Mouse (Mus musculus) kidney, postnatal 10 days (tissue): ENCODE data around the gene Trim27.
A peak's percentile ranks its signal among the peaks of the same experiment; 100 is the strongest.

Experiments
- DNase-seq: peaks from one replicate; pipeline ENCODE4 v3.0.0; 2021; ENCODE audit warnings: mixed read lengths

The Trim27 gene

DNA sequence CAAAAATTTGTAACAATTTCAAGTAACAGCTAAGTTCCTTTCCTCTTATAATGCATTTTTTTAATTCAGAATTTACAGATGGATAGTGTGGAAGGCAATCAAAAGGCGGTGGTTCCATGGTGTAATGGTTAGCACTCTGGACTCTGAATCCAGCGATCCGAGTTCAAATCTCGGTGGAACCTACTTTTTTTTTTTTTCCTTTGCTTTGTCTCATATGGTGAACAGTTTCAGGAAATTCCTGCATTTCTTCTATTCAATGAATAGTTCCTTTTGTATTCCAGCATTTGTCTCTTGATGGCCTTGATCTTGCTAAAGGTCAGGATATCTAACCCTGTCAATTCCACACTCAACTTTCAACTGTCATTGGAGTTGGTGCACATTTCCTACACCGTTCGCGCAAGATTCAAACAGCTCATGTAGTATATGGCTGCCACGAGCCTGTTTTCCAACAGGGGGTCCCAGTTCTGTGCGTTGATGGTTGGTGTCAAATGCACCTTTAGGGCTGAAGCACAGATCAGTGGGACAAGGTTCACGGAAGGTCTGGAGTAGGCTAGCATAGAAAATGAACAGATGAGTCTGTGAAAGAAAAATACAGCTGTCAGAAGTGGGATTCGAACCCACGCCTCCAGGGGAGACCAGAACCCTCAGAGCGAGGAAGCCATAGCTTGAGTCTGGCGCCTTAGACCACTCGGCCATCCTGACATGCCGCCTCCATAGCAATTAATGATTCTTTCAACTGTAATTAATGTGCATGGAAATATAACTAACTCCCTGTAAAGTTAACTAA, 6.8 kb upstream of the Trim27 start:
- DNase-seq, result peak; percentile 73

DNA sequence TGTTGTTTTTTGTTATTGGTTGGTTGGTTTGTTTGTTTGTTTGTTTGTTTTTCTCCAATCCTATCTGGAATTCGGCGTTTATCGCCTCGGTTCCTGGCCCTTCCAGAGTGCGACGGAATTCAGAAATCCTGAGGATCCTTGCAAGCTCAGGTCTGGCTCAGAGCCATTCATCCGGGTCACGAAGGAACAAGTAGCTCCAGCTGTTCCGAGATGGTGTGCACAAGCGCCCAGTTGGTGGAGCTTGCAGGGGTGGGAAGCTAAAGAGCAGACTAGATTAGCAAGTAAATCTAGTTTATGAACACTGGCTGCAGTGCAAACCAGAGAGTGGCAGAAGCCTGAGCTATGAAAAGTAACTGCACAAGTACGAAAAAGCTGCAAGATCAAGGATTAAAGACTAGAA, 6.2 kb upstream of the Trim27 start:
- DNase-seq, result peak; percentile 96

DNA sequence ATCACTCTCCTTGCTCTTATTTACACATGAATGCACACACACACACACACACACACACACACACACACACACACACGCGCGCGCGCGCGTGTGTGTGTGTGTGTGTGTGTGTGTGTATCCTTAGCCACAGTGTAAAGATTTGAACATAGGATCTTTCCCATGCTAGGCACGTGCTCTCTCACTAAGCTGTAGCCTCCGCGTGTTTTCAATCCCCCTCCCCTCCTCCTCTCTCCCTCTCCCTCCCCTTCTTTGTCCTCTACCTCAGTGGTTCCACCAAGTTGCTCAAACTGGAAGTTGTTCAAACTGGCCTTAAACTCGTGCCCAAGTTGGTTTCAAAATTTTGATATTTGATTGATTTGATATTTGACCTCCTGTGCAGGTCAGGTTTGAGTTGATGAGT, 2.5 kb upstream of the Trim27 start:
- DNase-seq, result peak; percentile 2

DNA sequence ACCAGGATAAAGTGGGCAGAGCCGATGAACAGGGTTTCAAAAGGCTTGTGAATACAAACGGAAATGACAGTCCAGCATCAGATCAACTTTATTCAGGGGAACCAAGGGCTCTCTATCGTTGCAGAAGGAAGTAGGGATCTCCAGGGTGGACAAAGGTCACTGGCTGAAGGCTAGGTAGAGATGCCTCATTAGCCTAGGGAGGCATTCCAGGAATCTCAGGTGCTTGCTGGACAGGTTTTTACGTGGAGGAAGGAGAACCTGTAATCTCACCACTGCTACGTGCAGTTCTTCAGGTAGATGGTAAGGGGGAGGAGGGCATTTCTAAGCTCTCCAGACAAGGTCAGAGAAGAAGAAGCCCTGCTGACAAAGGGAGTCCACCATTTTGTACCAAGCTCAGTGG, 1.6 kb upstream of the Trim27 start:
- no peak for DNase-seq

DNA sequence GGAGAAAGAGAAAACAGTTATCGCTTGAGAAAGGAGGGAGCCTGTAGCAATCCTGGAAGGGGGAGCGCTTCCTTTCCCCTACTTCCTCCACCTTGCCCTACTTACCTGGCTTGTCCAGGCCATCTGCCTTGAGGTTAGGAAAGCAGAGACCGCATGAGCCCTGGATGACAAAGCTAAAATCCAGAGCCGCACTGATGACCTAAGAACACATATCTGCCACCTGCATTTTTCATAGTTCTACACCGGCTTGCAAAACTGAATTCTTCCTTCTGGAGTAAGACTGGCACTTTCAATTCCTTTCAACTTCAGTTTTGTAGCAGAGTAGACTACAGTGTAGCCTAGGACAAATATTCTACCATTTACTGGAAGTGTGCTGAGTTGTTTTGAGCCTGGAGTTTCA, 881 bp upstream of the Trim27 start:
- DNase-seq, result no peak

DNA sequence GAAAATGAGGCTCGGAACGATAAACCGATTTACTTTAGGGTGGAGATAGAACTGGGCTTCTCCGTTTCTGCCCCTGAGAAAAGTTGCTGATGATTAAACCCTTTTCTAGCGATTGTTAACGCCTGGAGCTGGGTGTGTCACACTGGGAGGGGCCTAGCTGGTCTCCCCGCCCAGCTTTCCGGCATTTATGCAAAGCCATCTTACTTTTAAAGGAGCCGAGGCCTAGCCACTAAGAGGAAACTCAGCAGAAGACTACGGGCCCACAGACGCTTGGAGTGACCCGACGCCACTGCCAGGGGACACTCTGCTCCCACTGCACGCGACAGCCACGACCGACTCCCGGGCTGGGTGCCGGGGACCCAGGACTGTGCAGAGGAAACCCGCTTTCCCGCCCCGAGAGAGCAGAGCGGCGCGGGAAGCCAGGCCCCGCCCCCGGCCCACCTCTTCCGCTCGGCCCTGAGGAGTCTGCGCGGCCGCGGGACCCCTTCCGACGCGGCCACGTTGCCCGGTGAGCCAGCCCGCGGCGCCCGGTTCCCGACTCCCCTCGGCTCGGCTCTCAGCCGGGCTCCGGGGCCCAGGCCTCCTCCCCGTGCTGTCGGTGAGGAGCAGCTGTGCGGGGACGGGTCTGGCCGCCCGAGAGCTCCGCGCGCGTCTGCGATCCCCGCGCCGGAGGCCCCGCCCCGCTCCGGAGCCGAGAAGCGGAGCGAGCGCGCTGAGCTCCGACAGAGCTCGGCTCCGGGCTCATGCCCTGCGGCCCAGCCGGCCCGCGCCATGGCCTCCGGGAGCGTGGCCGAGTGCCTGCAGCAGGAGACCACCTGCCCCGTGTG, 692 bp downstream of the Trim27 start:
- peak; percentile 91 for DNase-seq

DNA sequence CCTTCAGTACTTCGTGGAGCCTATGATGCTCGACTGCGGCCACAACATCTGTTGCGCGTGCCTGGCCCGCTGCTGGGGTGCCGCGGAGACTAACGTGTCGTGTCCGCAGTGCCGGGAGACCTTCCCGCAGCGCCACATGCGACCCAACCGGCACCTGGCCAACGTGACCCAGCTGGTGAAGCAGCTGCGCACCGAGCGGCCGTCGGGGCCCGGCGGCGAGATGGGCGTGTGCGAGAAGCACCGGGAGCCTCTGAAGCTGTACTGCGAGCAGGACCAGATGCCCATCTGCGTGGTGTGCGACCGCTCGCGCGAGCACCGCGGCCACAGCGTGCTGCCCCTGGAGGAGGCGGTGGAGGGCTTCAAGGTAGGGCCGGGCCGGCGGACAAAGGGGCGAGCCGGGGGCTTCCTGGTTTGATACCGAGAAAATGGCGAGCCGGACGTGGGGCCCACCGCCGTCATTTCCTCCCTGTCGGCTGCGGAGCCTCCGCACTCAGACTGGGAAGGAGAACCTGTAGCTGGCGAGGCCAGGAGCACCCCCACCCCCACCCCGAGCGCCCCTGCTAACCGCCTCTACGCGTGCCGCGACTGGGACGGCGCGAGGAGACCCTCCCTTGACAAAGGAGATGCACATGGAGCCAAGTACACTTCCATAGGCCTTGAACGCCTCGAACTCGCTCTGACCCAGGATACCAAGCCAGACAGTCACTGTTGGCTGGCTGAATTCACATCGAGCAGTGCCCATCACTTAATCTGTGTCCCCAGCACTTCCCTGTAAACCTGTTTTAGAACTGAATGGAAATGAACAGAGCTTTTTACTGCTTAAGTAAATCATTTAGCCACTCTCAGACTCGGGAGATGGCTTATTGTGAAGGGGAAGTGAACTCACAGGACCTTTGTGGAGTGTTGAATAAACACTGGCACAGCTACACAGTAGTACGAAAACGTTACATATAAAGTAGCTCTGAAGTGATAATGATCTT, 1.6 kb downstream of the Trim27 start:
- peak; percentile 78 for DNase-seq

DNA sequence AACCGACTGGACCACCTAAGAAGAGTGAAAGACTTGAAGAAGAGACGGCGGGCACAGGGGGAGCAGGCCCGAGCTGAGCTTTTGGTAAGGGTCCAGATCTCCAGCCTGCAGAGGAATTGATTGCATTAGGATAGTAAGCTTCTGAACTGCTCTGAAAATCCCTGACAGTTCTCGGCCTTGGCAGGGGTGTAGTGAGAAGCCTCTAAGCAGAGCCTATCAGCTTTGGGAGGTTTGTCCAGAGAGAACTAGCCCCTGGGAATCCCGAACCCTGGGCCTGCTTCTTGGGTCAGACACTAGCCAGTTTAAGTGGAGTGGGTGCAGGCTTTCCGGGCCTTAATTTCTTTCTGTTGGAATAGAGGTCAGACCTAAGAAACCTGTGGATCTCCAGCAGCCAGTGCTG, 2.8 kb downstream of the Trim27 start:
- DNase-seq, result no peak

DNA sequence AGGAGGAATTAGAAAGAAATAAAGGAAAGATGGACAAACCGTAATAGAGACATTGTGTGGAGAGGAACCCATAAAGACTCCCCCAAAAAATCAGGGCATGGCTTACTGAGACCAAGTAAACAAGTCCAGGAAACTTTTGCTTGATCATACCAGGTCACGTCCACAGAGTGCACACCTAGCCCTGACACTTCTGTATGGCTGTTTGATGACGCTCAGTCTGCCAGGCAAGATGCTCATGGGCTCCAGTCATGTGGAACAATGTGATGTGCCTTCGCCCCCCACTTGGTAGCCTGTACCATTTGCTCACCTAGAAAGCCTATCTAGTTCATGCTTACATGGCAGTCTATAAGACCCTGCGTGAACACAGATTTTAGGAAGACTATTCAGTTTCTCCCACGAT, 3.8 kb downstream of the Trim27 start:
- DNase-seq, result no peak

DNA sequence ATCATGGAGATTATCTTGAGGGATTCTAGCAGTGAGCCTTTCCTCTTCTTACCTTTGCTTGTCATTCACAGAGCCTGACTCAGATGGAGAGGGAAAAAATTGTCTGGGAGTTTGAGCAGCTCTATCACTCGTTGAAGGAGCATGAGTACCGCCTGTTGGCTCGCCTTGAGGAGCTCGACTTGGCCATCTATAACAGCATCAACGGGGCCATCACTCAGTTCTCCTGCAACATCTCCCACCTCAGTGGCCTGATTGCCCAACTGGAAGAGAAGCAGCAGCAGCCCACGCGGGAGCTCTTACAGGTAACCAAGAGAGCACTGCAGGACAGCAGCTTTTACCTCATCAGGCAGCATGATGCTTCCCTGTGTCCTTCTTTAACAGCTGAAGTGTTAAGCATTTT, 4.4 kb downstream of the Trim27 start:
- DNase-seq, result no peak

DNA sequence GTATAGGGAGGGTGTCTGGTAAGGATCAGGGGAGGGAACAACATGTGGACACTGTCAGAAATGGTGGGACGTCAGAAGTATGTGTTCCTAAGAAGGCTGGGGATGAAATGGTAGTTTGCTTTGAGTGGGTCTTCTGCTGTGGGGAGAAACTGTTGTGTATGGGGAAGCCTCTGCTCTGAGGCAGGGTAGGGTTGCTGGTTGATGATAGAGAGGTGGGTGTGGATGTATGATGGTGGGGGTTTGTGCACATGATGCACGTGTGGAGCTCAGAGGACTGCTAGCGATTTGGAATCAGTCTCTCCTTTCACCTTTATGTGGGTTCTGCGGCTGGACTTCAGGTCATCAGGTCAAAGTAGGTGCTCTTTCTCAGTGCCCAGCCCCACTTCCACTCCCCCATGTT, 6.3 kb downstream of the Trim27 start:
- no peak for DNase-seq

DNA sequence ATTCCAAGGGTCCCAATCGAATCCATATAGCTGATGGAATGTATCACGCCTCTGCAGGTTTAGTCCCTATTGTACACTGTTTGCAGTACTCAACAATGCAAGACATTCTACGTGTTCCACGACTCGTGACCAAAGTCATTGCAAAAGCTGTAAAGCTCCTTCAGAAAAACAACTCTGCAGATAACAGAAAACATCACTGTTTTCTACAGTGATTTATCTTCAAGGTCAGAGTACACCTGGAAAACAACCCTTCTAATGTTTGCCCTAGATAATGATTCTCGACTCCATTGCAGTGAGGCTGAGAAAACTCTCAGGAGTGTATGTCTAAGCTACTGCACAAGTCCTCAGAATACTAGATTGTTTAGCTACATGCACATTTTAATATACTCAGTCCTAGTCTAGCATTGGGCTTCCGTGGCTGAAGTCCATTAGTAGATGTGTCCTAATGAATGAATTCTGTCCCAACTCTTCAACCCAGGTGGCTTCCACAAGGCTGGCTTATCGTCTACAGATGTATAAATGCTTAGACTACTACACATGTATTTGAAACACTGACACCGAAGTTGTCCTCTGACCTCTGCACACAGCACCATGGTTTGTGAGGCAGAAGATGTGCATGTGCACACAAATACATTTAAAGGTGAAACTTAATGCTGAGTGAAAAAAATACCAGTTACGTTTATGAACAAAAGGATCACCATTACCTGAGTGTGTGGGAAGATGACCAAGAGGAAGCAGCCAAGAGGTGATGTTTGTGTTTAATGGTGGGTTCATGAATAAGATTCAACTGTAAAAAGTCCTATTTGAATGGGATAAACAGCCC, 16.4 kb downstream of the Trim27 start:
- no peak for DNase-seq

DNA sequence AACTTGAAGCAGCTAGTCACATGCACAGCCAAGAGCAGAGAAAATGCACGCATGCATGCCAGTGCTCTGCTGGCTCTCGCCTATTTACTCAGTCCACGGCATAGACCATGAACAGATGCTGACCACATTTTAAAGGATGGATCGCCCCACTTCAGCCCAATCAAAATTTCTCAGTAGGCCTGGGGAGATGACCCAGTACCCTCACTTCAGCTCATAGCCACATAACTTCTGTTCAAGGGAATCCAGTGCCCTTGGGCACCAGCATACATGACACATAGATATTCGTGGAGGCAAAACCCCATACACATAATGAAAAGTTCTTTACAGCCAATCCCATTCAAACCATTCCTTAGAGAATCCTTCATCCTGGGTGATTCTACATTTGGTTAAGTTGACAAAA, 18.5 kb downstream of the Trim27 start:
- DNase-seq, result no peak

DNA sequence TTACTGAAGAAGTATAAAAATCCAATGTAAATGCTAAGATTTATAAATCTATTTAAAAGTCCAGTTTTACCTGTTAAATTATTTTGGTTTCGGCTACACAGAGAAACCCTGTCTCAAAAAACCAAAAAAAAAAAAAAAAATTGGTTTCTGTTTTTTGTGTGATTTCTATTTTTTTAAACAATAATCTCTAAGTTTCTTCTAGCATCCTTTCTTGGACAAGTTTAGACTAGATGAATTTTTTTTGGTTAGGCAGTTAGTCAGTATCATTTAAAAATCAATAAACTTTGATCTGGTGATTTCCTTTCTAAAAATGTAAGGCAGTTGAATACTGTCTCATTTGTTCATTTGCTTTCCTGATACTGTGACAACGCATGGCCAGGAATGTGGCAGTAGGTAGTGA, 19.1 kb downstream of the Trim27 start:
- DNase-seq, result no peak

DNA sequence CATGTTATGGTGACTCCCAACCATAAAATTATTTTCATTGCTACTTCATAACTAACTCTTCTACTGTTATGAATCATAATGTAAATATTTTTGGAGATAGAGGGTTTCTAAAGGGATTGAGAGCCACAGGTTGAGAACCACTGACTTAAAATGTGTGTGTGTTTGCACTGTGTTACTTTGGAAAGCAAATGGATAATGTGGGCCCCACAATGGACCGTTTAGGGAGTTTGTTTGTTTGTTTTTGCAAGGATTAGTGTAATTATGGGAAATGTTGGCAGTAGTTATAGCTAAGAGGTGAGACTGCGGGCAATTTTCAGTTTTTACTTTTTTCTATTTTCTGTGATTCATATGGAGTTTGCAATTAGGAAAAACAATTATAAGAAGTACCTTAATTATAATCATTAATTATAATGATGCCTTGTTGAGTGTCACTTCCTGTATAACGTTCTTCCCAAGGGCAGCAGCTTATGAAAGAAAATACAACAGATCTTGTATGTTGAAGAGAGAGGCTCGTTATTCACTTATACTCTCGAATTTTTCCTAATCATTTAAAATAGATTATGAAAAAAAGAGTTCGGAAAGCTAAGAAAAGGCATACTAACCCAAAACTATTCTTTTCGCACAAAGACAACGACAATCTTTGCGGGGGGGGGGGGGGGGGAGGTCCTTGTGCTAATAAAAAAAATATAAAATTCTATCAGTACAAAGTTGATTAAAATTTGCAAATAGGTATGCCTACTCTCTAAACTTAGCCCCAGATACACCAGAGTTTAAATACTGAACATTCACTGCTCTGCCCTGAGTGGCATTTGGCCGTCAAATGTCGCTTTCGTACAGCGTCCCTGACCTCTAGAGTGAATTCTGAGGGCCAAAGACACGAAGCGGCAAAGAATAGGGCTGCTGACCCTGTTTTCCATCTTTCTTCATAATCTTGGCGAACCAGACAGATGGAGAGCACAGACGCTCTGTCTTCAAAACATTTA, 20.1 kb downstream of the Trim27 start:
- DNase-seq, result no peak

DNA sequence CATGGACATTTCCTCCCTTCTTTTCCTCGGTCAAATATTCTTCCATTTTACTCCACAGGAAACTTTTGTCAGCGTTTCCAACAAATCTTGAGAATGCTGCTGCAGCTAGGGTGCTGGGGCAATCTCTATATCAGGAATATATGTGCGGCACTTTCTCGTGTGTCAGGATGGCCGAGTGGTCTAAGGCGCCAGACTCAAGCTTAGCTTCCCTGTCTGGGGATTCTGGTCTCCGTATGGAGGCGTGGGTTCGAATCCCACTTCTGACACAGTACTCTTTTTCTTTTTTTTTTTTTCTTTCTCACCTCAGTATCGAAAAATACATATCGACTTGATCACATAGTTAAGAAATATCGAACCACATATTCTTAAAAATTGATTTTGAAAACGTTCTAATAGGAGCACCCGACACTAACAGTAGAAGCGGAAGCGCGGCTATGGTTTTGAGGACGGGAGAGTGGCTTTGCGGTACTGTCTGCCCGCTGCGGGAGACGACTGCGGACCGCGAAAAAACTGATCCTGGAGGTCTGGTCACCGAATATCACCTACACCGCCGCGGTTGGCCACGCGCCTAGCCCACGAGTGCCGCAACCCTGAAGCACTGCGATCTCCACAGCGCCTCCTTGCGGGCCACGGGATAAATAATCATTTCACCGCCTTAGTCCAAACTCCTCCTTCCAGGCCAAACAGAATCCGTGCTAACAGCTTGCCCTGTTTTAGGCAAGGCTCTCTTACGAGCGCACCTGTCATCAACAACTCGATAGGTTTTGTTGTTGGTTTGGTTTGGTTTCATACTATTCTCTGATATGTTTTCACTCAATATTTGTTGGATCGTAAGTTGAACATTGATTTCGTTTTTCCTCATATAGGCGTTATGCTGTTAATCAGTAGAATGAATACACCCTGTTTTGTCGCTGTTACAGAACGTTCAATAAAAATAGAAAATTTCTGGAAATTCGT, 21.1 kb downstream of the Trim27 start:
- peak; percentile 94 for DNase-seq

DNA sequence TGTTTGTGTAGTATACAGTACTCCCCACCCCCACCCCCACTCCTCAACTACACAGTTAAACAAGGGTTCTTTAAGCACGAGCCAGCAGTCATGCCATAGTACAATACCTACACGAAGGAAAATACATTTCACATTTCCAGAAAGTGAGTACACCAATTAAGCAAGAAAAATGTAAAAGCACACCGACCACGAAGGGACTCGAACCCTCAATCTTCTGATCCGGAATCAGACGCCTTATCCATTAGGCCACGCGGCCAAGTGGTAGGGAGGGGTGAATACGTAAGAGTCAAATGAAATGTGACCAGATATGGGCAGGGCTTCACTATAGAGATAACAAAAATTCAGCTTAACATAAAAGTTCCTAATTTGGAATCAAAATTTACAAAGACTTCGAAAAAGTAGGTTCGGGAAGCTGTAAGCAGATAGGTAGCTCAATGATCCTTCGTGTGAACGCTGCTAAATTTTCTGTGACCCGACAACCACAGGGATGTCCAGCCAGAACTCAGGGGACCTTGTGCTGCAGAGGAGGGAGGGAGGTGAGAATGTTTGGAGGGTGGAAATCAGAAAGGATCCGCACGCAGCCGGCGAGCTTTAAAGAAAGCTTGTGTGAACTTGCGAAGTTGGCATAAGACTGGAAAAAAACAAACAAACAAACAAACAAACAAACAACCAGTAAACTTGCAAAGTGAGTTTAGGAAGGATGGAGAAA, 36.2 kb downstream of the Trim27 start:
- DNase-seq, result peak; percentile 59

DNA sequence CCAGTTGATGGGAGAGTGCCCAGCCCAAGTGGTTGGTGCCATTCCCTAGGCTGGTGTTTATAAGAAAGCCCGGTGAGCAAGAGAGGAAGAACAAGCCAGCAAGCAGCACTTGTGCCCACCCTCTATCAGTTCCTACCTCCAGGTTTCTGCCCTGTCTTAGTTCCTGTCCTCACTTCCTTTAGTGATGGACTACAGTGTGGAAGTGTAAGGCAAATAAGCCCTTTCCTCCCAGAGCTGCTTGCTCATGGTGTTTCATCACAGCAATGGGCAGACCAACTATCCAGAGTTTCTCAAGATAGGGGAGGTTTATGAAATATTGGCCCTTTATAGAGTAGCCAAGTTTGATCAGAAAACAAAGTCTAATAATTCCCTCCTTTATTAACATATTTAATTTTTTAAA, 37.5 kb downstream of the Trim27 start:
- DNase-seq, result no peak
